ENCODE assay signal across 23 mouse cellular contexts in the genomic region with DNA sequence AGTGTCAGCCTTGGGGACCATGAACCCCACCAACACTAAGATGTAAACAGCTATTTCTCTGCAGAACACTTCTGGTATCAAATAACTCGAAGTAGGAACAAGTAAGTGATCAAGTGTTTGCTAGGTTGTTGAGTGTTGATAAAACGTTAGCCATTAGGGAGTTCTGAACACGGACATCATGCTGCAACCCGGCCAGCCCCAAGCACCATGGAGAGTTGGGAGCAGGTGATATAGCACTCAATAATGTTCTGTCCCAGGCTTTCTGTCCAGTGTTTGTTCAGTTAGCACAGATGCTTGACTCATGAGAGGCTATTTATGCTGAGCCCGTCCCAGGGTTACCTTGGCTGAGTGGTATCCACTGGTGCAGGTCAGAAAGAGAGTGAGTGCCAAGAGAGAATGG.
"Had no signal": no experiment of that assay in that cellular context is flagged by ENCODE, and none has a peak within 500 bp of the region (broad histone marks: within the 10 kb centered on the region; RNA-seq: fewer than 3 reads in every experiment).

No protein-coding gene starts in this region.

- DNase-seq: gastrocnemius, adult 2 months; gastrocnemius, postnatal 10 days; gastrocnemius, postnatal 25 days; heart, adult 18-20 months; heart, postnatal 14 days; heart, postnatal 36 days; kidney, adult 11 months; kidney, adult 2 months; kidney, adult 9 months; kidney, postnatal 14 days; kidney, postnatal 36 days; layer of hippocampus, postnatal 36 days; left cerebral cortex, postnatal 4 days had no signal

- H3K9ac ChIP-seq: heart, embryonic 12.5 days; hindbrain, embryonic 13.5 days; hindbrain, embryonic 15.5 days; kidney, embryonic 15.5 days; limb, embryonic 13.5 days; limb, embryonic 15.5 days had no signal

- H3K4me2 ChIP-seq: heart, embryonic 12.5 days; hindbrain, embryonic 13.5 days; hindbrain, embryonic 15.5 days; kidney, embryonic 15.5 days; limb, embryonic 13.5 days; limb, embryonic 15.5 days had no signal

- H3K4me3 ChIP-seq: gastrocnemius, adult 2 months; heart, embryonic 10.5 days; heart, embryonic 12.5 days; hindbrain, embryonic 13.5 days; hindbrain, embryonic 15.5 days; kidney, embryonic 15.5 days; limb, embryonic 13.5 days; limb, embryonic 15.5 days had no signal

- H3K27ac ChIP-seq: gastrocnemius, adult 2 months; heart, embryonic 10.5 days; hindbrain, embryonic 13.5 days; hindbrain, embryonic 15.5 days; hindbrain, postnatal 0 days; kidney, embryonic 15.5 days; kidney, postnatal 0 days; limb, embryonic 13.5 days; limb, embryonic 15.5 days had no signal

- ATAC-seq: hindbrain, postnatal 0 days; intestine, embryonic 16.5 days had no signal

- H3K36me3 ChIP-seq: heart, embryonic 10.5 days; heart, embryonic 12.5 days; hindbrain, embryonic 13.5 days; hindbrain, embryonic 15.5 days; kidney, embryonic 15.5 days; limb, embryonic 13.5 days; limb, embryonic 15.5 days had no signal

- H3K9me3 ChIP-seq: heart, embryonic 10.5 days; heart, embryonic 12.5 days; hindbrain, embryonic 13.5 days; hindbrain, embryonic 15.5 days; kidney, embryonic 15.5 days; limb, embryonic 13.5 days; limb, embryonic 15.5 days had no signal

- H3K4me1 ChIP-seq: heart, embryonic 10.5 days; heart, embryonic 12.5 days; hindbrain, embryonic 13.5 days; hindbrain, embryonic 15.5 days; kidney, embryonic 15.5 days; limb, embryonic 13.5 days; limb, embryonic 15.5 days had no signal

- H3K27me3 ChIP-seq: heart, embryonic 12.5 days; hindbrain, embryonic 13.5 days; hindbrain, embryonic 15.5 days; kidney, embryonic 15.5 days; limb, embryonic 13.5 days; limb, embryonic 15.5 days had no signal
